Mouse (Mus musculus) kidney, postnatal 4 days (tissue): ENCODE results near the gene Irf7.

Experiments
- DNase-seq, 2 experiments: peaks; one replicate each; pipeline ENCODE4 v3.0.0; 2021; ENCODE audit warnings: mixed read lengths in 2 of 2

The Irf7 gene

GRCm38 (mm10) chr7:141265739-141266561 is at the start of gene Irf7:
TSS of gene Irf7 (minus strand) at chr7:141266481.
- DNase-seq, result peak; percentile 68 to 77

- peak; percentile 71 to 79 for DNase-seq
Observed at GRCm38 (mm10) chr7:141315974-141316373, 49.7 kb upstream of the Irf7 start.

GRCm38 (mm10) chr7:141315076-141315475 is 48.8 kb upstream of the Irf7 start:
- DNase-seq, result no peak

GRCm38 (mm10) chr7:141314416-141314815 is 48.1 kb upstream of the Irf7 start:
- DNase-seq, result no peak

GRCm38 (mm10) chr7:141304537-141304936 is 38.3 kb upstream of the Irf7 start:
- DNase-seq, result no peak

- no peak for DNase-seq
Observed at GRCm38 (mm10) chr7:141302702-141303268, 36.5 kb upstream of the Irf7 start.

- no peak for DNase-seq
Observed at GRCm38 (mm10) chr7:141301386-141301785, 35.1 kb upstream of the Irf7 start.

GRCm38 (mm10) chr7:141299175-141299574 is 32.9 kb upstream of the Irf7 start:
- DNase-seq, result no peak

- no peak for DNase-seq
Observed at GRCm38 (mm10) chr7:141297926-141298650, 31.8 kb upstream of the Irf7 start.

- DNase-seq, result peak in 1 of 2 experiments; percentile 16
Observed at GRCm38 (mm10) chr7:141294479-141294878, 28.2 kb upstream of the Irf7 start.

- peak; percentile 56 to 66 for DNase-seq
Observed at GRCm38 (mm10) chr7:141293852-141294471, 27.7 kb upstream of the Irf7 start.

- no peak for DNase-seq
Observed at GRCm38 (mm10) chr7:141292583-141293388, 26.5 kb upstream of the Irf7 start.

GRCm38 (mm10) chr7:141291921-141292582 is 25.8 kb upstream of the Irf7 start, which contains the start of gene Drd4:
TSS of gene Drd4 (plus strand) at chr7:141292006.
- DNase-seq, result peak; percentile 67 to 73

- no peak for DNase-seq
Observed at GRCm38 (mm10) chr7:141288042-141288441, 21.8 kb upstream of the Irf7 start.

- no peak for DNase-seq
Observed at GRCm38 (mm10) chr7:141282756-141283155, 16.5 kb upstream of the Irf7 start.

- DNase-seq, result peak in 1 of 2 experiments; percentile 51
Observed at GRCm38 (mm10) chr7:141281442-141281841, 15.2 kb upstream of the Irf7 start.

- peak; percentile 64 to 76 for DNase-seq
Observed at GRCm38 (mm10) chr7:141278766-141279590, 12.7 kb upstream of the Irf7 start, which contains the start of gene Sct. TSS of gene Sct (minus strand) at chr7:141279133.

- no peak for DNase-seq
Observed at GRCm38 (mm10) chr7:141277701-141278678, 11.7 kb upstream of the Irf7 start.

GRCm38 (mm10) chr7:141276546-141276945 is 10.3 kb upstream of the Irf7 start, which contains the start of gene Cdhr5:
TSS of gene Cdhr5 (minus strand) at chr7:141276786.
- DNase-seq, result peak; percentile 53 to 71
